Mouse (Mus musculus) heart, adult 2 months (tissue): ENCODE measurements around the gene Zfp799.

Experiments used
- CTCF ChIP-seq: fragments of 200-600 bp; IDR thresholded peaks from 2 replicates; pipeline ENCODE4 v1.8.1; 2022; ENCODE audit warnings: antibody characterized with exemption, mild to moderate bottlenecking, moderate library complexity
- EP300 ChIP-seq: fragments of 200-500 bp; IDR thresholded peaks from 2 replicates; pipeline ENCODE4 v1.6.1; 2011; ENCODE audit warnings: low read depth, low read length, control low read depth; ENCODE audit not compliant: insufficient read depth
- POLR2A ChIP-seq: fragments of 200-500 bp; IDR thresholded peaks from 2 replicates; pipeline ENCODE4 v1.6.1; 2011; ENCODE audit warnings: mild to moderate bottlenecking, low read depth, low read length, control low read depth; ENCODE audit not compliant: insufficient read depth

DNA sequence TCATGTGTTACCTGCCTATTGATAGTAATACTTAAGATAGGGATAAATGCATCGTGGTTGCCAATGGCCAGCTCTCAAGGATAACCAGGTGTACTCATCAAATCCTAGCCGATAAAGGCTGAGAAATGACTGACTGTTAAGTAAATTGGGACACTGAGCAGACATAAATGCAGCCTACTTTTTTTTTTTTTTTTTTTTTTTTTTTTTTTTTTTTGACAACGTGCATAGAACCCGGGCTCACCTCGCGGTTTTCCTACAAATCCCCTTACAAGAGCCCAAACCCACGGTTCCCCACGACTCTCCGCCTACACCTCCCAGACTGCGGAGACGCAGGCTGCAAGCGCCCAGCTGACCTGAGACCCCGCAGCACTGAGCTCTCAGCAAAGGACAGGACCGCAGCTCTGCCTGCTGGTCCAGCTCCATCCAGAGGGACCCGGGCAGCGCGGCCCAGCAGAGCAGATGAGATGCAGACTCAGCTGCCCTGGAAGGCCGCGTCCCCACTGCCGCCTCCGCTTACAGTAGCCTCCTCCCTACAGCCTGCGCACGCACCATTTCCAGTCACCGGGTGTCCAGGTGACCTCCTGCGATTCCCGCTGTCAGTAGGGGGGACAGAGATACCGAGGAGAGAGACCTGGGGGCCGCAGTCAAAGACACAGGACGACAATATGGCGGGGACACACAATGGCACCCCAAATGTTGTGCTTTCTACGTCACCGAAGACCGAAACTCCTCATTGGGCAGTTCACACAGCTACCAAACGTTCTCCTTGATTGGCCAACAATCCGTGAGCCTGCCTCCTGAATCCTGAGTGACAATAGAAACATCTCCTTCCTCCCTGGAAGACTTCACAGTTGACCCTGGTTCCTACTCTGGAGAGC, at the start of gene Zfp799:
- TF ChIP-seq CTCF (no peak), EP300 (no peak), POLR2A (peak; percentile 80)
